Mouse (Mus musculus) liver, embryonic 13.5 days (tissue): Measurements from ENCODE around the gene Thada. TPM values are rescaled to one million over a fixed set of nuclear protein-coding genes. Genes with fewer than 3 reads are reported as not detected.
A peak's percentile ranks its signal among the peaks of the same experiment; 100 is the strongest.

Experiments
- ATAC-seq: fragments of 200-750 bp; cut with Nextera tagmentation; 2 replicates; pipeline ENCODE4 v1.8.0; 2017; ENCODE audit warnings: low read depth, mild to moderate bottlenecking, moderate number of reproducible peaks, moderate library complexity
- DNase-seq: peaks from one replicate; pipeline ENCODE4 v3.0.0; 2022
- H3K27ac ChIP-seq: fragments of 300-500 bp; sonication (generic); 2 replicates; pipeline ENCODE4 v1.5.1; 2015; ENCODE audit warnings: moderate library complexity, mild to moderate bottlenecking, inconsistent platforms
- H3K27me3 ChIP-seq: fragments of 300-500 bp; sonication (generic); 2 replicates; pipeline ENCODE4 v1.6.1; 2015; ENCODE audit warnings: mild to moderate bottlenecking, inconsistent platforms
- H3K36me3 ChIP-seq: fragments of 300-500 bp; sonication (generic); 2 replicates; pipeline ENCODE4 v1.6.1; 2015; ENCODE audit warnings: mild to moderate bottlenecking, inconsistent platforms
- H3K4me1 ChIP-seq: fragments of 300-500 bp; sonication (generic); replicated peaks from 2 replicates; pipeline ENCODE4 v1.6.1; 2015; ENCODE audit warnings: inconsistent platforms
- H3K4me2 ChIP-seq: fragments of 300-500 bp; sonication (generic); 2 replicates; pipeline ENCODE4 v1.6.1; 2015; ENCODE audit warnings: inconsistent platforms, mild to moderate bottlenecking, moderate library complexity
- H3K4me3 ChIP-seq: fragments of 300-500 bp; sonication (generic); replicated peaks from 2 replicates; pipeline ENCODE4 v1.5.1; 2015; ENCODE audit warnings: mild to moderate bottlenecking, inconsistent platforms
- H3K9ac ChIP-seq: fragments of 300-500 bp; sonication (generic); 2 replicates; pipeline ENCODE4 v1.6.1; 2015; ENCODE audit warnings: mild to moderate bottlenecking, inconsistent platforms
- H3K9me3 ChIP-seq: fragments of 300-500 bp; sonication (generic); replicated peaks from 2 replicates; pipeline ENCODE4 v1.6.1; 2016; ENCODE audit warnings: inconsistent platforms
- WGBS: fragments of 180-500 bp; shearing (Covaris S2); methylation state at CpG from one replicate; pipeline ENCODE4 v1.1.7; 2015; ENCODE audit not compliant: insufficient replicate concordance; 5-methylcytosine and 5-hydroxymethylcytosine counted together
- polyA plus RNA-seq: library from polyadenylated mRNA; unstranded; fragments of >200 nt; fragmentation: Nextera tagmentation; extraction: Ambion mirVana; gene quantifications from 2 replicates; pipeline ENCODE4 v1.2.1, GENCODE M21; 2015

Thada gene
- polyA plus RNA-seq, 1 experiment from 2014 or later, result 3.0 TPM

- 62% methylated on average over 8 of the region's 8 CpGs for WGBS
- DNase-seq (no peak), ATAC-seq (no peak)
- peak overlapping the region; percentile 29; the same call in 1 of the 2 replicates for H3K27ac ChIP-seq
- H3K9me3 ChIP-seq, result no peaks in the 10 kb centered on the region
- H3K9ac ChIP-seq, result no peak overlapping the region
- no peaks in the 10 kb centered on the region for H3K36me3 ChIP-seq
- H3K27me3 ChIP-seq, result no peaks in the 10 kb centered on the region
- no peak overlapping the region for H3K4me2 ChIP-seq
- H3K4me1 ChIP-seq, result peaks cover 18% of the 10 kb centered on the region
- H3K4me3 ChIP-seq, result no peak overlapping the region
These were observed 183.4 kb downstream of the Thada start for GRCm38 (mm10) chr17:84282388-84283280.

GRCm38 (mm10) chr17:84279001-84279400, 187.0 kb downstream of the Thada start:
- no peak overlapping the region for H3K27ac ChIP-seq
- no peaks in the 10 kb centered on the region for H3K9me3 ChIP-seq
- H3K9ac ChIP-seq, result no peak overlapping the region
- no peaks in the 10 kb centered on the region for H3K27me3 ChIP-seq
- peaks cover 28% of the 10 kb centered on the region for H3K4me1 ChIP-seq
- ATAC-seq (no peak), DNase-seq (no peak)
- WGBS, result 85% methylated on average over 8 of the region's 8 CpGs
- H3K4me2 ChIP-seq, result no peak overlapping the region
- H3K4me3 ChIP-seq, result no peak overlapping the region
- H3K36me3 ChIP-seq, result no peaks in the 10 kb centered on the region

GRCm38 (mm10) chr17:84278193-84278953, 187.6 kb downstream of the Thada start:
- Histone ChIP-seq H3K4me2 (no peak overlapping the region), H3K27ac (no peak overlapping the region), H3K27me3 (no peaks in the 10 kb centered on the region), H3K4me1 (peaks cover 26% of the 10 kb centered on the region), H3K4me3 (no peak overlapping the region), H3K36me3 (no peaks in the 10 kb centered on the region), H3K9me3 (no peaks in the 10 kb centered on the region), H3K9ac (no peak overlapping the region)
- ATAC-seq, result no peak
- WGBS, result 83% methylated on average over 5 of the region's 5 CpGs
- no peak for DNase-seq

GRCm38 (mm10) chr17:84274999-84275398, 191.0 kb downstream of the Thada start:
- H3K9ac ChIP-seq, result no peak overlapping the region
- ATAC-seq, result peak; percentile 43; the same call in 1 of the 2 replicates
- 77% methylated on average over 3 of the region's 3 CpGs for whole genome bisulfite sequencing

GRCm38 (mm10) chr17:84274163-84274562, 191.8 kb downstream of the Thada start:
- Histone ChIP-seq H3K27ac (no peak overlapping the region), H3K9ac (no peak overlapping the region)
- no peak for DNase-seq

More at GRCm38 (mm10) chr17:84274999-84275398, 191.0 kb downstream of the Thada start:
- H3K4me1 ChIP-seq, result peaks cover 15% of the 10 kb centered on the region
- H3K4me2 ChIP-seq, result no peak overlapping the region
- no peak overlapping the region for H3K4me3 ChIP-seq
- H3K9me3 ChIP-seq, result no peaks in the 10 kb centered on the region
- peaks cover 5% of the 10 kb centered on the region; the same call in 1 of the 2 replicates for H3K36me3 ChIP-seq
- no peak overlapping the region for H3K27ac ChIP-seq
- H3K27me3 ChIP-seq, result no peaks in the 10 kb centered on the region
- no peak for DNase-seq

GRCm38 (mm10) chr17:84272557-84273261, 193.3 kb downstream of the Thada start:
- Histone ChIP-seq H3K27ac (no peak overlapping the region; the same call in 1 of the 2 replicates), H3K4me2 (no peak overlapping the region), H3K27me3 (no peaks in the 10 kb centered on the region), H3K36me3 (peaks cover 8% of the 10 kb centered on the region; the same call in 1 of the 2 replicates), H3K4me1 (peaks cover 18% of the 10 kb centered on the region), H3K4me3 (no peak overlapping the region), H3K9ac (no peak overlapping the region), H3K9me3 (no peaks in the 10 kb centered on the region)
- 54% methylated on average over 5 of the region's 5 CpGs for WGBS
- DNase-seq, result no peak
- ATAC-seq, result no peak

More at GRCm38 (mm10) chr17:84274163-84274562, 191.8 kb downstream of the Thada start:
- no peaks in the 10 kb centered on the region for H3K9me3 ChIP-seq
- H3K4me3 ChIP-seq, result no peak overlapping the region
- ATAC-seq, result no peak
- H3K4me1 ChIP-seq, result peaks cover 15% of the 10 kb centered on the region
- H3K27me3 ChIP-seq, result no peaks in the 10 kb centered on the region
- 74% methylated on average over 6 of the region's 6 CpGs for WGBS
- no peak overlapping the region for H3K4me2 ChIP-seq
- H3K36me3 ChIP-seq, result peaks cover 8% of the 10 kb centered on the region; the same call in 1 of the 2 replicates

GRCm38 (mm10) chr17:84271566-84272202, 194.3 kb downstream of the Thada start:
- no peak overlapping the region for H3K9ac ChIP-seq
- no peak overlapping the region for H3K4me3 ChIP-seq
- ATAC-seq (no peak), DNase-seq (no peak)
- peaks cover 21% of the 10 kb centered on the region for H3K4me1 ChIP-seq
- 81% methylated on average over 6 of the region's 6 CpGs for WGBS
- peaks cover 8% of the 10 kb centered on the region; the same call in 1 of the 2 replicates for H3K36me3 ChIP-seq
- H3K4me2 ChIP-seq, result no peak overlapping the region
- no peak overlapping the region for H3K27ac ChIP-seq
- H3K27me3 ChIP-seq, result no peaks in the 10 kb centered on the region
- H3K9me3 ChIP-seq, result no peaks in the 10 kb centered on the region

- DNase-seq, result no peak
- no peak overlapping the region for H3K9ac ChIP-seq
- H3K36me3 ChIP-seq, result peaks cover 8% of the 10 kb centered on the region; the same call in 1 of the 2 replicates
- H3K27ac ChIP-seq, result no peak overlapping the region
- peaks cover 32% of the 10 kb centered on the region for H3K4me1 ChIP-seq
- no peak overlapping the region for H3K4me2 ChIP-seq
- H3K4me3 ChIP-seq, result no peak overlapping the region
- 91% methylated on average over 5 of the region's 5 CpGs for WGBS
- ATAC-seq, result no peak
- H3K9me3 ChIP-seq, result no peaks in the 10 kb centered on the region
- H3K27me3 ChIP-seq, result no peaks in the 10 kb centered on the region
These were observed 196.3 kb downstream of the Thada start for GRCm38 (mm10) chr17:84269722-84270121.

- Histone ChIP-seq H3K4me3 (no peak overlapping the region), H3K4me2 (no peak overlapping the region), H3K9ac (no peak overlapping the region), H3K27me3 (no peaks in the 10 kb centered on the region), H3K9me3 (no peaks in the 10 kb centered on the region), H3K4me1 (peaks cover 42% of the 10 kb centered on the region), H3K36me3 (peaks cover 8% of the 10 kb centered on the region; the same call in 1 of the 2 replicates), H3K27ac (no peak overlapping the region)
- 70% methylated on average over 3 of the region's 3 CpGs for WGBS
- no peak for DNase-seq
- no peak for ATAC-seq
These were observed 197.6 kb downstream of the Thada start for GRCm38 (mm10) chr17:84268450-84268849.

- no peak overlapping the region for H3K9ac ChIP-seq
- H3K4me3 ChIP-seq, result no peak overlapping the region
- DNase-seq (no peak), ATAC-seq (no peak)
- no peaks in the 10 kb centered on the region for H3K27me3 ChIP-seq
- peaks cover 50% of the 10 kb centered on the region for H3K4me1 ChIP-seq
- 72% methylated on average over 6 of the region's 6 CpGs for WGBS
- no peaks in the 10 kb centered on the region for H3K9me3 ChIP-seq
- H3K27ac ChIP-seq, result 0 out of 2 replicates have a peak overlapping the region, but pooled peaks have one; percentile 34
- peaks cover 8% of the 10 kb centered on the region; the same call in 1 of the 2 replicates for H3K36me3 ChIP-seq
- no peak overlapping the region for H3K4me2 ChIP-seq
These were observed 198.4 kb downstream of the Thada start for GRCm38 (mm10) chr17:84267456-84268074.
